Mouse (Mus musculus) ovary, postnatal 10 days (tissue): Measurements from ENCODE around the gene Tex264.

ENCODE experiments used
- DNase-seq: peaks from one replicate; pipeline ENCODE4 v3.0.0; 2022; ENCODE audit warnings: low spot score

The Tex264 gene

GRCm38 (mm10) chr9:106685249-106686101 is at the start of gene Tex264:
Gene Tex264, minus strand, starts transcription at chr9:106685927.
- peak; percentile 59 for DNase-seq

- no peak for DNase-seq
Observed at GRCm38 (mm10) chr9:106733690-106734089, 48.0 kb upstream of the Tex264 start.

GRCm38 (mm10) chr9:106729416-106729815 is 43.7 kb upstream of the Tex264 start:
- DNase-seq, result no peak

- no peak for DNase-seq
Observed at GRCm38 (mm10) chr9:106726891-106727290, 41.2 kb upstream of the Tex264 start.

- no peak for DNase-seq
Observed at GRCm38 (mm10) chr9:106725435-106725834, 39.7 kb upstream of the Tex264 start.

- no peak for DNase-seq
Observed at GRCm38 (mm10) chr9:106724864-106725263, 39.1 kb upstream of the Tex264 start.

- no peak for DNase-seq
Observed at GRCm38 (mm10) chr9:106716729-106717128, 31.0 kb upstream of the Tex264 start.

- DNase-seq, result no peak
Observed at GRCm38 (mm10) chr9:106716232-106716631, 30.5 kb upstream of the Tex264 start.

GRCm38 (mm10) chr9:106712470-106712869 is 26.7 kb upstream of the Tex264 start:
- no peak for DNase-seq

GRCm38 (mm10) chr9:106692973-106693481 is 7.3 kb upstream of the Tex264 start:
- no peak for DNase-seq

- no peak for DNase-seq
Observed at GRCm38 (mm10) chr9:106688834-106689233, 3.1 kb upstream of the Tex264 start.

- no peak for DNase-seq
Observed at GRCm38 (mm10) chr9:106686983-106687650, 1.4 kb upstream of the Tex264 start.

GRCm38 (mm10) chr9:106684918-106685248 is 844 bp downstream of the Tex264 start:
- no peak for DNase-seq

- no peak for DNase-seq
Observed at GRCm38 (mm10) chr9:106684093-106684872, 1.4 kb downstream of the Tex264 start.

- DNase-seq, result no peak
Observed at GRCm38 (mm10) chr9:106681026-106681425, 4.7 kb downstream of the Tex264 start.

GRCm38 (mm10) chr9:106678242-106678641 is 7.5 kb downstream of the Tex264 start:
- DNase-seq, result no peak

- no peak for DNase-seq
Observed at GRCm38 (mm10) chr9:106677702-106678101, 8.0 kb downstream of the Tex264 start.

- DNase-seq, result no peak
Observed at GRCm38 (mm10) chr9:106676571-106676970, 9.2 kb downstream of the Tex264 start.

GRCm38 (mm10) chr9:106675965-106676364 is 9.8 kb downstream of the Tex264 start:
- DNase-seq, result no peak

GRCm38 (mm10) chr9:106675480-106675879 is 10.2 kb downstream of the Tex264 start:
- peak; percentile 39 for DNase-seq

- DNase-seq, result no peak
Observed at GRCm38 (mm10) chr9:106673860-106674259, 11.9 kb downstream of the Tex264 start.

GRCm38 (mm10) chr9:106664856-106665255 is 20.9 kb downstream of the Tex264 start:
- no peak for DNase-seq
